Mouse (Mus musculus) ES-Bruce4 (cell line): ENCODE measurements around the gene Ugt2b1.

Experiments
- CTCF ChIP-seq: IDR thresholded peaks from one replicate; pipeline ENCODE4 v1.8.1; 2011; ENCODE audit warnings: low read depth, low read length
- EP300 ChIP-seq: IDR thresholded peaks from 2 replicates; pipeline ENCODE4 v1.6.1; 2011; ENCODE audit warnings: low read depth, low read length; ENCODE audit not compliant: insufficient read depth
- POLR2A ChIP-seq: IDR thresholded peaks from one replicate; pipeline ENCODE4 v1.8.1; 2011; ENCODE audit warnings: low read length; ENCODE audit not compliant: insufficient read depth

DNA sequence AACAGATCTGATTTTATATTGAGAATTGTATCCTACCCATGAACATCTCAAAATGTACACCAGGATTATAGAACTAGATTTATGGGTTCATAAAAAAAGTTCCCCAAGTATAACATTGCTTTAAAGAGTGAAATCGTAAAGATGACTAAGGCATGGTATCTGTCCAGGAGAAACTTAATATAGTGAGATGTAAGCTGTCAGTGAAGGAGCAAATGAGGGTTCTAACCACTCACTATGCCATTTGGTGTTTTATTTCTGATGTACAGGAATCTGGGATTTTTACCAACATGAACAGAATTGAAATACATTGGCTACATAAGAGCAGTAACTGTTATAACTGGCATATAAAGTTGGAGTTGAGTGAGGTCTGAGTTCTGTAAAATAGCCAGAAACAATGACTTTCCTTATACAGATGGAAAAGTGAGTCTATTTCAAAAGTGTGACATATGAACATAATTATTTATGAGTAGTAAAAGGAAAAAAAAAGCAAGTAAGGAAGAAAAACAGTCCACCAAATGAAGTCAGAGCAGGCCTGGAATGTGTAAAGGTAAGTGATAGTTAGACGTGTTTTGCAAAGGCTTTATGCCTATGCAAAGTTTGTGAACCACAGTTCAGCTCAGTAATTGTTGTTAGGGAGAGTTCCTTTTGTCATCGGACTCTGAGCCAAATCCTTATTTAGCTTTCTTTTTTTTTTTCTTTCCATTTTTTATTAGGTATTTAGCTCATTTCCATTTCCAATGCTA lies 14.8 kb downstream of the Ugt2b1 start:
- TF ChIP-seq POLR2A (no peak), CTCF (no peak), EP300 (no peak)
